Mouse (Mus musculus) hindbrain, embryonic 14.5 days (tissue): ENCODE results near the gene Tox2. TPM values are rescaled to one million over a fixed set of nuclear protein-coding genes. Genes with fewer than 3 reads are reported as not detected.

Experiments used
- ATAC-seq: fragments of 200-750 bp; cut with Nextera tagmentation; 2 replicates; pipeline ENCODE4 v1.8.0; 2017; ENCODE audit warnings: moderate number of reproducible peaks, mild to moderate bottlenecking, moderate TSS enrichment, moderate library complexity; ENCODE audit not compliant: low FRiP score
- DNase-seq: peaks from one replicate; pipeline ENCODE4 v3.0.0-alpha.2; 2015; ENCODE audit warnings: low spot score
- H3K27ac ChIP-seq: fragments of 300-500 bp; sonication (generic); 2 replicates; pipeline ENCODE4 v1.5.1; 2014; ENCODE audit warnings: mild to moderate bottlenecking, moderate library complexity
- H3K27me3 ChIP-seq: fragments of 300-500 bp; sonication (generic); 2 replicates; pipeline ENCODE4 v1.6.1; 2014; ENCODE audit warnings: mild to moderate bottlenecking, low read length, mixed read lengths; ENCODE audit not compliant: control insufficient read depth, insufficient read depth
- H3K36me3 ChIP-seq: fragments of 300-500 bp; sonication (generic); replicated peaks from 2 replicates; pipeline ENCODE4 v1.6.1; 2014; ENCODE audit not compliant: control insufficient read depth, insufficient read depth
- H3K4me1 ChIP-seq: fragments of 300-500 bp; sonication (generic); replicated peaks from 2 replicates; pipeline ENCODE4 v1.6.1; 2014; ENCODE audit warnings: antibody characterized with exemption, low read length, mixed read lengths; ENCODE audit not compliant: control insufficient read depth, insufficient read depth
- H3K4me2 ChIP-seq: fragments of 300-500 bp; sonication (generic); replicated peaks from 2 replicates; pipeline ENCODE4 v1.6.1; 2014; ENCODE audit warnings: mild to moderate bottlenecking, moderate library complexity
- H3K4me3 ChIP-seq: fragments of 300-500 bp; sonication (generic); replicated peaks from 2 replicates; pipeline ENCODE4 v1.5.1; 2014; ENCODE audit warnings: mild to moderate bottlenecking, low read length
- H3K9ac ChIP-seq: fragments of 300-500 bp; sonication (generic); 2 replicates; pipeline ENCODE4 v1.6.1; 2014
- H3K9me3 ChIP-seq: fragments of 300-500 bp; sonication (generic); 2 replicates; pipeline ENCODE4 v1.6.1; 2016; ENCODE audit warnings: low read length; ENCODE audit not compliant: control insufficient read depth
- WGBS: fragments of 180-500 bp; shearing (Covaris S2); extraction: QIAGEN DNeasy Blood & Tissue Kit; methylation state at CpG from one replicate; pipeline ENCODE4 v1.1.7; 2014; 5-methylcytosine and 5-hydroxymethylcytosine counted together
- polyA plus RNA-seq: library from polyadenylated mRNA; unstranded; fragments of >200 nt; fragmentation: Nextera tagmentation; extraction: Ambion mirVana; gene quantifications from 2 replicates; pipeline ENCODE4 v1.2.1, GENCODE M21; 2014

Gene Tox2
- polyA plus RNA-seq, 1 experiment from 2014 or later, result 28.7 TPM

GRCm38 (mm10) chr2:163239945-163240344 is 37.0 kb downstream of the Tox2 start:
- Histone ChIP-seq H3K9ac (no peak overlapping the region), H3K27ac (no peak overlapping the region), H3K9me3 (no peaks in the 10 kb centered on the region), H3K27me3 (no peaks in the 10 kb centered on the region), H3K4me1 (peaks cover 24% of the 10 kb centered on the region), H3K36me3 (no peaks in the 10 kb centered on the region), H3K4me2 (no peak overlapping the region), H3K4me3 (no peak overlapping the region)
- WGBS, result 58% methylated on average over 8 of the region's 8 CpGs
- DNase-seq (no peak), ATAC-seq (no peak)

GRCm38 (mm10) chr2:163241867-163242266 is 38.9 kb downstream of the Tox2 start:
- DNase-seq (no peak), ATAC-seq (no peak)
- WGBS, result 15% methylated on average over 5 of the region's 5 CpGs
- no peak overlapping the region for H3K9ac ChIP-seq
- H3K4me3 ChIP-seq, result no peak overlapping the region
- no peak overlapping the region for H3K4me2 ChIP-seq
- no peaks in the 10 kb centered on the region for H3K36me3 ChIP-seq
- H3K9me3 ChIP-seq, result no peaks in the 10 kb centered on the region
- H3K4me1 ChIP-seq, result peaks cover 26% of the 10 kb centered on the region
- H3K27me3 ChIP-seq, result no peaks in the 10 kb centered on the region
- no peak overlapping the region for H3K27ac ChIP-seq

GRCm38 (mm10) chr2:163243917-163244852 is 41.3 kb downstream of the Tox2 start:
- peak overlapping the region; percentile 16; the same call in 1 of the 2 replicates for H3K27ac ChIP-seq
- no peak for DNase-seq
- H3K36me3 ChIP-seq, result no peaks in the 10 kb centered on the region
- H3K9me3 ChIP-seq, result no peaks in the 10 kb centered on the region
- WGBS, result 58% methylated on average over 12 of the region's 12 CpGs
- no peaks in the 10 kb centered on the region for H3K27me3 ChIP-seq
- H3K4me3 ChIP-seq, result no peak overlapping the region
- no peak overlapping the region for H3K9ac ChIP-seq
- no peak for ATAC-seq
- 0 out of 2 replicates have a peak, but pooled peaks cover 18% of the 10 kb centered on the region for H3K4me1 ChIP-seq
- H3K4me2 ChIP-seq, result no peak overlapping the region

- H3K9me3 ChIP-seq, result no peaks in the 10 kb centered on the region
- ATAC-seq, result no peak
Measured at GRCm38 (mm10) chr2:163248912-163249311, 46.0 kb downstream of the Tox2 start.

GRCm38 (mm10) chr2:163252645-163253044 is 49.7 kb downstream of the Tox2 start:
- Histone ChIP-seq H3K4me3 (no peak overlapping the region), H3K4me1 (peaks cover 11% of the 10 kb centered on the region), H3K4me2 (no peak overlapping the region), H3K36me3 (no peaks in the 10 kb centered on the region), H3K9ac (no peak overlapping the region), H3K27ac (no peak overlapping the region), H3K9me3 (no peaks in the 10 kb centered on the region), H3K27me3 (no peaks in the 10 kb centered on the region)
- WGBS, result 94% methylated on average over 2 of the region's 2 CpGs
- ATAC-seq (no peak), DNase-seq (no peak)

More at GRCm38 (mm10) chr2:163248912-163249311, 46.0 kb downstream of the Tox2 start:
- Histone ChIP-seq H3K4me1 (peaks cover 20% of the 10 kb centered on the region; the same call in 1 of the 2 replicates), H3K4me3 (no peak overlapping the region), H3K4me2 (no peak overlapping the region), H3K27me3 (no peaks in the 10 kb centered on the region), H3K9ac (no peak overlapping the region), H3K36me3 (no peaks in the 10 kb centered on the region), H3K27ac (no peak overlapping the region)
- WGBS, result 89% methylated on average over 7 of the region's 7 CpGs
- DNase-seq, result no peak

GRCm38 (mm10) chr2:163253248-163254099 is 50.5 kb downstream of the Tox2 start:
- DNase-seq (no peak), ATAC-seq (no peak)
- H3K9me3 ChIP-seq, result no peaks in the 10 kb centered on the region
- no peaks in the 10 kb centered on the region for H3K27me3 ChIP-seq
- peaks cover 10% of the 10 kb centered on the region for H3K4me1 ChIP-seq
- H3K36me3 ChIP-seq, result no peaks in the 10 kb centered on the region
- H3K9ac ChIP-seq, result peak overlapping the region; percentile 17; the same call in 1 of the 2 replicates
- 63% methylated on average over 22 of the region's 22 CpGs for WGBS
- H3K27ac ChIP-seq, result peak overlapping the region; percentile 65
- no peak overlapping the region for H3K4me3 ChIP-seq
- no peak overlapping the region for H3K4me2 ChIP-seq

- H3K4me3 ChIP-seq, result no peak overlapping the region
- no peaks in the 10 kb centered on the region for H3K9me3 ChIP-seq
- H3K27me3 ChIP-seq, result no peaks in the 10 kb centered on the region
- peaks cover 10% of the 10 kb centered on the region for H3K4me1 ChIP-seq
- DNase-seq, result no peak
- no peak for ATAC-seq
- no peak overlapping the region for H3K4me2 ChIP-seq
- H3K36me3 ChIP-seq, result no peaks in the 10 kb centered on the region
- peak overlapping the region; percentile 65; the same call in 1 of the 2 replicates for H3K27ac ChIP-seq
- H3K9ac ChIP-seq, result no peak overlapping the region
- 78% methylated on average over 6 of the region's 6 CpGs for WGBS
Measured at GRCm38 (mm10) chr2:163254228-163254627, 51.3 kb downstream of the Tox2 start.

- ATAC-seq (no peak; the same call in 1 of the 2 replicates), DNase-seq (no peak)
- Histone ChIP-seq H3K27ac (no peak overlapping the region), H3K4me2 (no peak overlapping the region), H3K9me3 (no peaks in the 10 kb centered on the region), H3K27me3 (no peaks in the 10 kb centered on the region), H3K9ac (no peak overlapping the region), H3K36me3 (no peaks in the 10 kb centered on the region), H3K4me1 (peaks cover 10% of the 10 kb centered on the region), H3K4me3 (no peak overlapping the region)
- WGBS, result 55% methylated on average over 1 of the region's 1 CpGs
Measured at GRCm38 (mm10) chr2:163256765-163257164, 53.8 kb downstream of the Tox2 start.
